Mouse (Mus musculus) midbrain, embryonic 10.5 days (tissue): Measurements from ENCODE around the gene L3mbtl4. TPM values are rescaled to one million over a fixed set of nuclear protein-coding genes. Genes with fewer than 3 reads are reported as not detected.
"Not testable (repeated sequence)": the region's sequence is repeated elsewhere in the genome, so short reads cannot be mapped to it uniquely, and the experiment has no call there.

Source experiments
- DNase-seq: peaks from one replicate; pipeline ENCODE4 v3.0.0-alpha.2; 2017; ENCODE audit warnings: low spot score
- H3K27ac ChIP-seq: fragments of 300-500 bp; sonication (generic); replicated peaks from 2 replicates; pipeline ENCODE4 v1.5.1; 2016; ENCODE audit warnings: mild to moderate bottlenecking
- H3K27me3 ChIP-seq: fragments of 300-500 bp; sonication (generic); 2 replicates; pipeline ENCODE4 v1.6.1; 2016; ENCODE audit warnings: low read depth, mild to moderate bottlenecking; ENCODE audit not compliant: poor library complexity, severe bottlenecking
- H3K36me3 ChIP-seq: fragments of 300-500 bp; sonication (generic); 2 replicates; pipeline ENCODE4 v1.6.1; 2016; ENCODE audit warnings: mild to moderate bottlenecking, moderate library complexity
- H3K4me1 ChIP-seq: fragments of 300-500 bp; sonication (generic); 2 replicates; pipeline ENCODE4 v1.6.1; 2016
- H3K4me3 ChIP-seq: fragments of 300-500 bp; sonication (generic); 2 replicates; pipeline ENCODE4 v1.5.1; 2016; ENCODE audit warnings: mild to moderate bottlenecking, moderate library complexity
- H3K9me3 ChIP-seq: fragments of 300-500 bp; sonication (generic); replicated peaks from 2 replicates; pipeline ENCODE4 v1.6.1; 2016; ENCODE audit warnings: mild to moderate bottlenecking
- WGBS: fragments of 180-500 bp; shearing (Covaris S2); methylation state at CpG from one replicate; pipeline ENCODE4 v1.1.7; 2016; 5-methylcytosine and 5-hydroxymethylcytosine counted together
- polyA plus RNA-seq: library from polyadenylated mRNA; unstranded; fragments of >200 nt; fragmentation: Nextera tagmentation; extraction: Ambion mirVana; gene quantifications from 2 replicates; pipeline ENCODE4 v1.2.1, GENCODE M21; 2016

Gene L3mbtl4
- polyA plus RNA-seq, 1 experiment from 2014 or later: 0.17 TPM

DNA sequence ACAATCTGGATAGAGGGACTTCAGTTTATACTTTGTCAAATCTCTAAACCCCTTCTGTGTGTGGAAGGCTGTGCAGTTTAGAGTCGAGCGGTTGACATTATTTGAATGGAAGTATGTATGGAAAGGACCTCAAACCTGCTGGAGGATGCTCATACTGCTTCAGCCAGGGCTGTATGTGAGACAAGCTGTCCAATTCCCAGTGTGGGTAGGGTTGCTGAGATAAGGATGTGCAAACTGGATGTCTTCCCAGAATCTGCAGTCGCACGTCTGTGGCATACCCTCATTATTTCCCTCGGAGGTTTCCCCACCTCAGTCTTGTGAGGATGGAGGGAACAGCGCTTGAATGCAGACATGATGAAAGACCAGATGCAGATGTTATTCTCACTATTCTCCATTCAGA lies 34.8 kb downstream of the L3mbtl4 start:
- no peak for DNase-seq
- no peaks in the 10 kb centered on the region for H3K9me3 ChIP-seq
- WGBS: 94% methylated on average over 6 of the region's 6 CpGs
- no peaks in the 10 kb centered on the region for H3K36me3 ChIP-seq
- no peaks in the 10 kb centered on the region for H3K27me3 ChIP-seq
- H3K27ac ChIP-seq: no peak overlapping the region
- no peak overlapping the region for H3K4me3 ChIP-seq
- H3K4me1 ChIP-seq: no peaks in the 10 kb centered on the region

DNA sequence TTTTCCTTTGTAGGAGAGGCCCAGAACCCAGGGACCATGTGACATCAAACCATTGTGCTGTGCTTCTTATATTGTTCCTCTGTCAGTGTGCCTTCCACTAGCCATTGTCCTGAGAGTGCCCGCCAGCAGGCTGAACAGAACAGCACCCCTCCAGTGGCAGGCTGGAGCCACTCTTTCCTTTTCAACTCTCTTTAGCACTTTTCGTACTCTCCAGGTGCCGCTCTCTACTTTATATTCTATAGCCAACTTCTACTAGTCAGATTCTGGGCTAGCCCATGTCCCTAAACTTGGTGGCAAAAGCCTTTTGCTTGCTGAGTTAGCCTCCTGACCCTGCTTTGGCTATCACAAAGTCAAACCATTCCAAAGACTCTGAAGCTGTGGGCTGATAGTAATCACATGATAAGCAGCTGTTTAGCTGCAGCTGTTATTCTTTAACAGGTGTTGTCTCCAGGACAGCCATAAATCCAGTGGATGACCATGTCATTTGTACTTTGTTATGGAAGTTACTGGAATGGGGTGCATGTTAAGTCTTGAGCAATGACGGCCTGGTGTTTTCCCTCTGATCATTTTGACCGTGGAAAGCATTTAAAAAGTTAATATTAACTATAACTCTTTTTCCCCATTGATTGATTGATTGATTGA lies 38.8 kb downstream of the L3mbtl4 start:
- Histone ChIP-seq H3K27ac (no peak overlapping the region), H3K4me1 (no peaks in the 10 kb centered on the region), H3K36me3 (no peaks in the 10 kb centered on the region), H3K27me3 (no peaks in the 10 kb centered on the region), H3K9me3 (no peaks in the 10 kb centered on the region), H3K4me3 (no peak overlapping the region)
- WGBS: 91% methylated on average over 5 of the region's 5 CpGs
- no peak for DNase-seq

DNA sequence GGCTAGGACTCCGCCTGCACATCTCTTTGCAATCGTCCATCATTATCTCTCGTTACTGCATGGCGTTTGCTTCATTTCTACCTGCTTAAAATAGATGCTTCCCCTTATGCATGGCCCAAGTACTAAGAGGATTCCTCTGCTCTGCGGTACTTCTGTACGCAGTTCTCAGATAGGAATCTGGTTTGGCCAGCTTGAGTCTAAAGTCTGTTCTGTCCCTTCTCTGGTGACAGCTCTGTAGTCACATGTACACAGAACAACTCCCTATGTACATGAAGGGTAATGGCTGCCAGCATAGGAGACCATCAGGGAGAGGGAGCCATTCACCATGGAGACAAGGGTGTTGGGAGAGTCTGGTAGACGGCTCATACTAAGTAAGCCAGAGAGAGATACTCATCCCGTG lies 47.3 kb downstream of the L3mbtl4 start:
- no peak for DNase-seq
- 92% methylated on average over 8 of the region's 8 CpGs for WGBS
- H3K36me3 ChIP-seq: no peaks in the 10 kb centered on the region
- H3K4me3 ChIP-seq: no peak overlapping the region
- H3K27ac ChIP-seq: no peak overlapping the region
- peaks cover 6% of the 10 kb centered on the region; the same call in 1 of the 2 replicates for H3K4me1 ChIP-seq
- H3K27me3 ChIP-seq: no peaks in the 10 kb centered on the region
- no peaks in the 10 kb centered on the region for H3K9me3 ChIP-seq

DNA sequence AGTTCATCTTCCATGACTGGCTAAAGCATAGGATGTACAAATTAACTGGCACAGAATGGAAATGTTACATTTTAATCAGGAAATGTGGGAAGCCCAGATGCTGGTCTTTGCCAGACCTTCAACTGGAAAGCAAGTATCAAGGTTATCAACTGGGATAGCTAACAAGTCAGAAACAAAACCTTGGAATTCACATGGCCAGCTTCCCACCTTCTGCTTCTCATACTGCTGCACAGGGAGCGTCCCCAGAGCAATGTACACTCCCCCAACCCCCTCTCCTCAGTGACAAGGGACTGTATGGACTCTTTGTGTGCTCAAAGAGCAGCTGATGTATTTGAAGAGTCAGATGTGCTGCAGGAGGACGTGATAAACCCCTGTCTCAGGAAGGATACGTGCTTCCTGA lies 49.0 kb downstream of the L3mbtl4 start:
- H3K4me3 ChIP-seq: no peak overlapping the region
- no peak overlapping the region for H3K27ac ChIP-seq
- no peak for DNase-seq
- H3K4me1 ChIP-seq: peaks cover 6% of the 10 kb centered on the region; the same call in 1 of the 2 replicates
- no peaks in the 10 kb centered on the region for H3K36me3 ChIP-seq
- 88% methylated on average over 3 of the region's 3 CpGs for WGBS
- H3K27me3 ChIP-seq: no peaks in the 10 kb centered on the region
- no peaks in the 10 kb centered on the region for H3K9me3 ChIP-seq

DNA sequence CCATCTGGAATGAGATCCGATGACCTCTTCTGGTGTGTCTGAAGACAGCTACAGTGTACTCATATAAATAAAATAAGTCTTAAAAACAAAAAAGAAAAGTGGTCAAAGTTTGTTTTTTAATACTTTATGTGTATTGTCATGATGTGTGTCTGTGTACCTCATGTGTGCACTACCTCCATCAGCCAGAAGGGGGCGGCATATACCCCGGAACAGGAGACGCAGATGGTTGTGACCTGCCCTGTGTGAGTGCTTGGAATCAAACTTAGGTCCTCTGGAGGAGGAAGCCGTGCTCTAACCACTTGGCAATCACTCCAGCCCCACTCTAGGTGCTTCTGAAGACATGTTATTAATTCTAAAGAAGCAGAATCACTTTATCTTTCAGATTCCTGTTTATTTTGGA lies 58.6 kb downstream of the L3mbtl4 start:
- no peak overlapping the region for H3K4me3 ChIP-seq
- H3K9me3 ChIP-seq: no peaks in the 10 kb centered on the region
- WGBS: 86% methylated on average over 5 of the region's 5 CpGs
- no peaks in the 10 kb centered on the region for H3K4me1 ChIP-seq
- DNase-seq: no peak
- no peaks in the 10 kb centered on the region for H3K27me3 ChIP-seq
- no peaks in the 10 kb centered on the region for H3K36me3 ChIP-seq
- H3K27ac ChIP-seq: no peak overlapping the region

DNA sequence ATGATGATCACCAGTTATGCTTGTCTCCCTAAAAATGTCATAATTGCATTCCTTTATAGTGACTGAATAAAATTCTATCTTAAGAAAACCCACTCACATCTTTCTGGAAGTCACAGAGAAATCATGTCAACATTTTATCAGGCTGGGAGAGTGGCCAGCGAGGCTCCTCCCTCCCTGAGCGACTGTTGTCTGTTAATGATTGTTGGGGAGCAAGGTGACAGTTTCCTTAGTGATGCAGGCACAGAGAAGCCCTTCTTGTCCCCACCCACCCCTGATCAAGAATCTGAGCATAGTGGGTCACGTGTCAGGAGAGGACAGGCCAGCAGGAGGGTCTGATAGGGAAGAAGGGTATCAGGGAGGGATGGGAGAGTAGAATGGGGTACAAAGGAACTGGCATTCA lies 59.8 kb downstream of the L3mbtl4 start:
- H3K4me1 ChIP-seq: no peaks in the 10 kb centered on the region
- H3K9me3 ChIP-seq: no peaks in the 10 kb centered on the region
- H3K36me3 ChIP-seq: no peaks in the 10 kb centered on the region
- H3K27ac ChIP-seq: no peak overlapping the region
- 79% methylated on average over 3 of the region's 3 CpGs for WGBS
- H3K4me3 ChIP-seq: no peak overlapping the region
- no peak for DNase-seq
- no peaks in the 10 kb centered on the region for H3K27me3 ChIP-seq

DNA sequence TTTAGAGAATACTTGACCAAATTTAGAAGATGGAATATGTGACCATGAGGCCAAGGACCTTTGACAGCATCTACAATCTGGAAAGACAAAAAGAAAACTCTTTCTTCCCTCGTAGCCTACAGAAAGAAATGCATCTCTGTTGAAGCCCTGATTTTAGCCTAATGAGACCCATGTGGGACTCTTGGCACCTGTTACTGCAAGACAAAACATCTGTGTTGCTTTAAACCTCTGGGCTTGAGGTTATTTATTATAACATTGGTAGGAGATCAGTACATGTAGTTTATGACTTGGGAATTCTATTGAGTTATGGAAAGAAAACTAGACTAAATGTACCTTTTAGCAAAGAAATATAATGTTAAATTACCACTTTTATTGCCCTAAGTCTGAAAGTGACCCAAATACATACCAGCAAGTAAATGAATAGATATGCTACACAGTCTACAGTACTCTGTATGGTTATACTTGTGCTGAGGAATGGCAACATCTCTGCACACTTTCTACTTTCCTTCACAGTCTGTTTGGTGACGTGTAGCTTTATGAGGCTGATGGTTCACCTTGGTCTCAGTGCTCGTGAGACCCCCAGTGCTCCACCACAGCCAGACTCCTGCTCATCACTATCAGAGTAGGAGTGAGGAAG lies 65.4 kb downstream of the L3mbtl4 start:
- no peaks in the 10 kb centered on the region for H3K4me1 ChIP-seq
- H3K27ac ChIP-seq: no peak overlapping the region
- H3K4me3 ChIP-seq: no peak overlapping the region
- 87% methylated on average over 3 of the region's 3 CpGs for whole genome bisulfite sequencing
- H3K9me3 ChIP-seq: no peaks in the 10 kb centered on the region
- no peaks in the 10 kb centered on the region for H3K36me3 ChIP-seq
- no peaks in the 10 kb centered on the region for H3K27me3 ChIP-seq
- DNase-seq: no peak

DNA sequence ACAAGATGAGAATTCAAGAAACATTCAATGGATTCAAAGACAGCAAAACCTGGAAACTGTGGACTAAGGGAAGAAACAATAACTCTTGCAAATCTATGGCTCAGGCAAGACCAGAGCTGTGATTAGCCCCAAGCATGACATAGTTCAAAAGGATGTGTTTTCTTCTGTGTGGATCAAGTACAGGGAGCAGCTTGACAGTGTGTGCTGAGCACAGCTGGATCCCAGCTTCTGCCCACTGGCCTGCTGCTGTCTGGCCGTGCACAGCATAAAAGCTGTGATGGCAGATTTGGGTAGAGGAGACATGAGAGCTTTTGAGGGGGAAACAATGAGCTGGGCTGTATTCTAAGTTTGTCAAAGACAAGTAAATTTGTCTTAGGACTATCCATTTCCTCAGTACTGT lies 84.1 kb downstream of the L3mbtl4 start:
- WGBS: 33% methylated on average over 1 of the region's 1 CpGs
- no peaks in the 10 kb centered on the region for H3K9me3 ChIP-seq
- no peaks in the 10 kb centered on the region for H3K27me3 ChIP-seq

DNA sequence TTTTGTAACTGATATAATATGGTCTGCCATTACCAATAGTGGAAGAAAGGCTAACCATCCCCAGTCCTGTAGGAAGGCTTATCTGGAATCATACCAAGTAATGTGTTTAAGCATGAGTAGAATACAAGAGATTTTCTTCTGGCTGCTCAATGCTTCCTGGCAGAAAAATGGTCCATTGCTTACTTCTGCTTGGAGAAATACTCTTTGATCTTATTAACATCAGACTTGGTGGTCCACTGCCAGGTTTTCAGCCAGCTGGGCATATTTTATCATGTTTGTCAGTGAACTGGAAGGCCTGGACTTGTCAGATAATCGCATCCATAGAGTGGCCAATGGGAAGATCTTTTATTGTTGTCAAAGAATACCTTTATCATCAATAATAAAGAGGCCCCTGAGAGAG lies 97.5 kb downstream of the L3mbtl4 start:
- no peak for DNase-seq
- Histone ChIP-seq H3K36me3 (no peaks in the 10 kb centered on the region), H3K27ac (no peak overlapping the region), H3K4me1 (no peaks in the 10 kb centered on the region), H3K27me3 (no peaks in the 10 kb centered on the region), H3K9me3 (no peaks in the 10 kb centered on the region; the same call in 1 of the 2 replicates), H3K4me3 (no peak overlapping the region)
- 88% methylated on average over 1 of the region's 1 CpGs for WGBS

More for the DNA sequence above, 84.1 kb downstream of the L3mbtl4 start:
- Histone ChIP-seq H3K36me3 (no peaks in the 10 kb centered on the region), H3K4me3 (no peak overlapping the region), H3K4me1 (no peaks in the 10 kb centered on the region), H3K27ac (no peak overlapping the region)
- no peak for DNase-seq

DNA sequence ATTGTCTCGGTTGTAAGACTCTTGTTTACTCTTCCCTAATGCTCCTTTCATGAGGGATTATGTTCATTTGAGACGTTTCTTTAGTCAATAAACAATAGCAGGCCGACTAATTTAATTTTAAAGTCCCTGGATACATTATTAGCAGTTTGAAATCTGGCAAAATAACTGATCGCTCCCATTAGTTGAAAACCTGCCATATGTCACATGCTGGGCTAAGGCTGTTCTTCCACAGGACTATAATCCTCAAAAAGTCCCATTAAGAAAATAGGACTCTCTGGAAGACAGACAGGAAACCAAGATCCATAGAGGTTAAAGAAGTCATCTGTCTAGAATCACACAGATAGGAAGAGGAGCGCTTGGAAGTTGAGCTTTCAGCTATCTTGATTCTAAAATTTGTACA lies 114.9 kb downstream of the L3mbtl4 start:
- no peak for DNase-seq
- WGBS: 61% methylated on average over 5 of the region's 5 CpGs
- H3K4me3 ChIP-seq: no peak overlapping the region
- no peaks in the 10 kb centered on the region for H3K9me3 ChIP-seq
- no peak overlapping the region for H3K27ac ChIP-seq
- H3K4me1 ChIP-seq: no peaks in the 10 kb centered on the region
- no peaks in the 10 kb centered on the region for H3K36me3 ChIP-seq
- H3K27me3 ChIP-seq: no peaks in the 10 kb centered on the region

DNA sequence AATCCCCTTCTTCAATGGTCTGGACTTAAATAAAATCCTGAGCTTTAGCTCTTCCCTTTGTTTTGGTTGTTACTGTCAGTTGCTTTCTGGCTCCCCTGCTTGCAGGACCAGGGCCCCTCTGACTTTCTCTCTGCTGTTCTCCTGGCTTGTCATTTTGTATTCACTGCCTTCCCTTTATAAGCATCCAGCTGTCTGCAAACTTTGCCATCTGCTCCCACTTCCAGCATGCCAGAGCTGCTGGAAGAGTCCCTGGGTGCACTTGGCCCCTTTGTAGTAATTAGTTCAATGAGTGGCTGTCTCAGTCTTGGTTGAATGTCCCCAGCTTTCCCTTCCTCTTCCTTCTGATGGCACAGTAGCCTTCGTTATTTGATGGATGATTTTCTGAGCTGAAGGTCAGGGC lies 132.4 kb downstream of the L3mbtl4 start:
- H3K9me3 ChIP-seq: no peaks in the 10 kb centered on the region
- 77% methylated on average over 1 of the region's 1 CpGs for WGBS
- no peak overlapping the region for H3K4me3 ChIP-seq
- no peaks in the 10 kb centered on the region for H3K36me3 ChIP-seq
- H3K27me3 ChIP-seq: no peaks in the 10 kb centered on the region
- H3K4me1 ChIP-seq: 0 out of 2 replicates have a peak, but pooled peaks cover 2% of the 10 kb centered on the region
- H3K27ac ChIP-seq: no peak overlapping the region
- DNase-seq: no peak

DNA sequence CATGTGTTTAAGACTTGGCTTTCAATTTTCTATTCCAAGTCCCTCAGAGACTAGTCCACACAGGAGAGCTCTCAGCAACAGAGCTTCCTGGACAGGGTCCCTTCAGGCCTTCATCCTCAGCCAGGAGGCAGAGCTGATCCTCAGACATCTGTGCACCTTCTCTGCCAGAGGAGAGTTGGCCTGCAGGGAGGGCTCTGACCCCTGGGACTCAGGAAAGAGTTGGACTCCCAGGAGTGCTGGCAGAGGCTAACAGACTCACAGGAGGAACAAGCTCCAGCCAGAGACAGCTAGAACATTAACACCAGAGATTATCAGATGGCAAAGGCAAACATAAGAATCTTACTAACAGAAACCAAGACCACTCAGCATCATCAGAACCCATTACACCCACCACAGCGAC lies 133.5 kb downstream of the L3mbtl4 start:
- not testable (repeated sequence) for H3K4me3 ChIP-seq, H3K27ac ChIP-seq, H3K9me3 ChIP-seq, H3K27me3 ChIP-seq, DNase-seq, H3K36me3 ChIP-seq, H3K4me1 ChIP-seq
- WGBS: 63% methylated on average over 1 of the region's 1 CpGs

DNA sequence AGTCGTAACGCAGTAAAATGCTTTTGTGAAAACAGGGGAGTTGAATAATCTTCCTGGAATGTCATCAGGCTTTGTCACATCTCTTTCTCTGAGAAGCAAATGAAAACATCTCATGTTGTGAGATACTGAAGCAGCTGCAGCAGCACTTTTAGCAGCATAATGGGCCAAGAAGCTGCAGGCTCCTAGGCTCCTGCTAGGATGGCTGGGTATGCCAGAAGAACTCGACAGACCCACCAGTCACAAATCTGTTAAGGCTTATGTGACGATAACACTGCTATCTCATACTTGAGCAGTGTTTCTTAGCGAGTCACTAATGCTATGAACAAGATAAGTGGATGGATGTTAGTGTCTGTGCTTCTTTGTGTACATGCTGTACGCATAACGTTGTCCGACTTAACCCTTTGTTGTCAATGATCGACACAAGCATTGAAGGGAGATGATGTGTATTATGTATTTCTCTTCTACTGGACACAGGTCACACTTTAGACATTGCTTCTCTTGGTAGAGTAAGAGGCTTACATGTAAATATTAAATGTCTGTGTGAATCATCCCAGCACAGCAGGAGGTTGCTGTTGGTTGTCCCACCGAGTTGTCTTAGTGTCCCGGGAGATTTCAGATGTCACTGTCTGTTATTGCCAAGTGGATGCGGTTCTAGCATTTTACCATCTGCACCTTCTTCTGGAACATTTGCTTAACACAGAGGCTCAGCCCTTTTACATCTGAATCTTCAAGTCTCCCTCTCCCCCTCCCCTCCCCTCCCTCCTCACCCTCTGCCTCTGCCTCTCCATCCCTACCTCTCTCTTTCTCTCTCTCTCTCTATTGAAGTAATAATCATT lies 149.3 kb downstream of the L3mbtl4 start:
- WGBS: 78% methylated on average over 12 of the region's 12 CpGs

More for the DNA sequence above, 149.3 kb downstream of the L3mbtl4 start:
- no peaks in the 10 kb centered on the region for H3K27me3 ChIP-seq
- H3K36me3 ChIP-seq: no peaks in the 10 kb centered on the region
- no peak for DNase-seq
- H3K4me3 ChIP-seq: no peak overlapping the region
- H3K27ac ChIP-seq: no peak overlapping the region
- no peaks in the 10 kb centered on the region for H3K4me1 ChIP-seq
- H3K9me3 ChIP-seq: no peaks in the 10 kb centered on the region
